Mouse (Mus musculus): ENCODE measurements around the gene Galnt10.
"Not testable (repeated sequence)": the region's sequence is repeated elsewhere in the genome, so short reads cannot be mapped to it uniquely, and the experiment has no call there.

Gene Galnt10

DNA sequence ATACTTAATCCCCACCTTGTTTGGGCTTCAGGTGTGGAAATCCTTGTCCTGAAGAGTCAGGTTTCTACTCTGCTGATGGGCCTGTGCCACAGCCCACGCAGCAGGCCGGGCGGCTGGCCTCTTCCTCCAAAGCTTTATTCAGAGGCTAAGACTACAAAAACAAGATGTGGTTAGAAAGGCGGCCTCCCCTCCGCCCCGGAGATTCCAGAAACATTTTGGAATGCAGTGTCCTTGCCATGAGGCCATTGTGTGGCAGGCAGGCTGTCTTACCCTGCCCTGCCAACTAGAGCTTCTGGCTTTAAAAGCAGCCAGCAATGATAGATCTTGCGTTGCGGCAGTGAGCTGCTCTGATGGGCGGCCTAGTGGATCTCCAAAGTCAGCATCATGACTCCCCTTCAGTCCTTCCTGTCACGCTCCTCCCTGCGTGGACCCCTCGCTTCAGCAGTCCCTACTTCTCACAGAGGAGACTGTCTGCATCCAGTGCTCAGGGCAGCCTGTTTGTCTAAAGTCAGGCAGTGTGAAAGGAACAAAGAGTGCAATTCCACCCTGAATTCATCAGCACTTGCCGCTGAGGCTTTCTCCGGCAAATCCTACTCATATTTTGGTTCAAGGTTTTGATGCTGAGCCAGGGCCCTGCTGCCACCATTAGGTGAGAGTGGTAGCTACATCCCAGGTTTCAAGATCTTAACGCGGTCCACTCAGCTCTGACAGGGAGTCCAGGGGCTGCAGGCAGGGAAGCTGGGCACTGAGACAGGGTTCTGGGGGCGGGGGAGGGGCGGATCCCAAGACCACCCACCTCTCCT is 141.6 kb downstream of the Galnt10 start:
- CTCF ChIA-PET, result no interaction called here

DNA sequence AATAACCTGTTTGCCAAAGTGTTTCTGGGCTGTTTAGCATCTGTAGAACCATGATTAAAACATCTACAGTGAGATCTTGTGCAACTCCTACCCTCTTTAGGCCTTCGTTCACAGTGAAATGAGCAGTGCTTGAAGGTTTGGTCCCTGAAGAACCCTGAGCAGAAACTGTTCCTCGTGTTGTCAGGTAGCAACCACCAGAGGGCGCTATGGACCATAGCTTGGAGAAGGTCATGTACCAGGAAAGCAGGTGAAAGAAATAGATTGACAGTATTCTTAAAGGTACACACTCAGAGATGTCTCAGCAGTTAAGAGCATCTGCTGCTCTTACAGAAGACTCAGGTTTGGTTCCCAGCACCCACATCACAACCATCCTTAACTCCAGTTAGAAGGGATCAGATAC is 142.7 kb downstream of the Galnt10 start:
- CTCF ChIA-PET, result interaction anchor here (0.8 kb wide), 1 partner anchor 161 kb away, joined by 8 read pairs; no protein-coding TSS in a partner anchor

DNA sequence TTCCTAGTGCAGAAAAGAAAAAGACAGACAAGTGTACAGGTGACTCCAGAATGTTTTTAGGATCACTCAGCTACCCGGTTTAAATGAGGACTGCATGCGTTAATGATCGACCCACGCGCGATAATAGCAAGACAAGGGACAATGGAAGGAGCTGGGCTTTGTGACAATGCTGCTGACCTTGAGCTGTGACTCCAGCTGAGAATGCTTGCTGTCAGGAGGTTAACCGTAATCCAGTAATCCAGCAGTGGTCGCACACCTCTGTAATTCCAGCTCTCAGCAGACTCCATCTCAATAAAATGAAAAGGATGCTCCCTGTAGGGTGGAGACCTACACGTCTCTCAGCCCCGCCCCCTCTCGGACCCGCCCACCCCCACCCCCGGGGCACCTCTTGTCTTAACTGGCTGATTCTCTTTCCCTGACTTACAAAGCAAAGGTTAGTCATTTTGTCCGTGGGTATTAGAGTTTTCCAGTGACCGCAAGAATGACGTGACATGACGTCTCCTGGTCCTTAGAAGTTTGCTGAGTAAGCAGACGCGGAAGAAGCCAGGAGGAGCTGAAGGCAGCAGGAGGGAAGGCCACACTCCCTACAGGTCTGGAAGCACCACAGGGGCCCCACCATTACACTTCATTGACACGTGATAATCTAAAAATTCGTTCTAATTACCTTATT is 145.8 kb downstream of the Galnt10 start:
- CTCF ChIA-PET, result no interaction called here

DNA sequence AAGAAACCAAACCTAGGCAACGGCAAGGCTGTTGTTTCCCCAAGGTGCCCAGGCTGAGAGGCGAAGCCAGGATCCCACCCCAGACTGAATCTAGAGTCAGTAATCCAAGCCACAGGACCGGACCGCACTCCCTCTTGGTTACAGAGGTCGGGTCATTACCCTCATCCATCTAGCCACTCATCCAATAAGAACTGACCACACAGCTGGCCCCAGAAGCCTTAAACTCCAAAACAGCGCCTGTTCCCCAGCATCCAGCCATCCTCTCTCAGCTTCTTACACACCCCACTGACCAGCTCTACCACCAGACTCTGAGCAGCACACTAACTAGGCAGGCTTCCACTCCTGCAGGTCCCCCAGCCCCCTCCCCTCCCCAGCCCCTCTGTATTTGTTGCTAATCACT is 149.8 kb downstream of the Galnt10 start:
- CTCF ChIA-PET, result interaction anchor here (1.6 kb wide), 1 partner anchor 16 kb away, joined by 7 read pairs; no protein-coding TSS in a partner anchor

DNA sequence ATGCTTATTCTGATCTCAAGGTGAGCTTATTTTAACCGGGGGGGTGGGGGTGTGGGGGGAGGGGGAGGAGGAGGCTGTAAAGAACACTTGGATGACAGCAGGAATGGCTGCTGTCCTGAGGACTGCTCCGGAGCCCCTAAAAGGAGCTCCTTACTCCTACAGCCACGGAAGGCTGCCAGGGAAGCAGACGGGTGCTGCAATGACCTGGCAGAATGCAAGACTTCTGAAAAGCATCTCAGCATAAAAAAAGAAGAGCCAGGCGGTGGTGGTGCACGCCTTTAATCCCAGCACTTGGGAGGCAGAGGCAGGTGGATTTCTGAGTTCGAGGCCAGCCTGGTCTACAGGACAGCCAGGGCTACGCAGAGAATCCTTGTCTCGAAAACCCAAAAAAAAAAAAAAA is 152.6 kb downstream of the Galnt10 start:
- CTCF ChIA-PET, result no interaction called here

DNA sequence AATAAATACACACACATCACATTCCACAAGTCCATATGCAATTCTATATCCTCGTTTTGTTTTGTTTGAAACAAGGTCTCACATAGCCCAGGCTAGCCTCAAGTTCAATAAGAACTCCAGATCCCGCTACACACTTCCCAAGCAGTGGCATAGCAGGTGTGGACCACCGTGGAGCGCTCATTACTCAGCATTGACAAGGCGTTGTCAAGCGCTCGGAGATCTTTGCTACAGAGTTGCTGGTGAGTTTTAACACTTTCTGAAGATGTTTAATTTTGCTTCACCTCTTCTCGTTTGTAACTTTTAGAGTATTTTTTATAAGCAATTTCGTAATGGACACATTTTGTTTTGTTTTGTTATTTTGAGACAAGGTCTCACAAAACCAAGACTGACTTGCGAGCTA is 154.2 kb downstream of the Galnt10 start:
- CTCF ChIA-PET, result no interaction called here

DNA sequence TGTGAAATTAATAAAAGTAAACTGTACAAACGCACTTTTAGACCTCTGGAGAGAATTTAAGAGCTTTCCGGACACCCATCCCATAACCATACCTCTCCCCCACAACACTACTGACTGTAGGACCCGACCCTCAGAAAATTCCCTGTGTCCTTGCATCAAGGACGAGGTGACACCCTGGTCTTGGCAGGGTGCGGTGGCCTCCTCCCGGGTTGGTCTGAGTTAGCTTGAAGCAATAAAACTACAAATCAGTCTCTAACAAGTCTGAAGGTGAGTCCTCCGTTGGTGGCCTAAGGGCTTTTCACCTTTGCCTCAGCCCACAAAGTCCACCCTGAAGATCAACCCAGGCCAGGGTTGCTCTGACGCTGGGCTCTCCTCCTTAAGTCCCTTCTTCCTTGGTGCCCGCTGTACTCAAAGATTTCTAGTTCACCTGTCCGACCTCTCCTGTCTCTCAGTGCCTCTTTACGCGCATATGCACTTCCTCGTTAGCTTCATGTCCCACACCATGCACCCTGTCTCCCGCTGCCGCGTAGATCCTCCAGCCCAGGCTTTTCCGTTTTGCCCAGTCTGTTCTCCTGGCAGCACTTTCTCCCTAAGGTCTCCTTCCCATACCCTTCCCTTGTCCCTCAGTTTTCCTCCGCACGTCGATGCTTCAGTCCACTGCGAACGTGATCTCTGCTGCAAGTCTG is 155.2 kb downstream of the Galnt10 start:
- CTCF ChIA-PET, result no interaction called here

DNA sequence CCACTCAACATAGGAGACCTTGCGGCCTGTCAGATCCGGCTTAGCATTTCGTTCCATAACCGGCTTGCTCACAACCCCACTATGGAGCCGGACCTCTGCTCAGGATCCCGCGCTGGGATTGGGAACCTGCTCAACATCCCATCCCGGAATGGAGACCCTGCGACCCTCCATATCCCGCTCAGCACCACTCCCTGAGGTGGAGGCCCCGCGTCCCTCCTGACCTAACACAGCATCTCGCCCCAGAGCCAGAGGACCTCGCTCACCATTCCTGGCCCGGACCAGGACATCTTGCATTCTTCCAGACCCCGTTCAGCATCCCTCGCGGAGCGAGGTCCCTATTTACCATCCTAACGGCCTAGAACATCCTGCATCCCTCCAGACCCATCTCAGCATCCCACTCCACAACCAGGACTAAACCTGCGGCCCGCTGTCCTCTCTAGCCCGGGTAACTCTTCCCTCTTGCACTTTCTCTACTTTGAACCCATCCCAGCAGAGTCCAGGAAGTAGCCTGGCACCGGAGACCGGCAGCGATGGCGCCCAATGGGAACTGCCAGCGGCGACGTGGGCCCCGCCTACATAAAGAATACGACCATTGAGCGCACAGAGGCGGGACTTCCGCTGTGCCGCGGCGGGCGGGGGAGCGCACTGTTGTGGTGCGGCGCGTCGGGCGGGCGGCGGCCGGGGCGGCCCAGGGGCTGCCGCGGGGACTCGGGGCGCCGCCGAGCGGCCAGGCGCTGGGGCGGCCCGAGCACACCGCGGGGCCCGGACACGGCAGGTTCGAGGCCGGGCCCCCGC is 155.9 kb downstream of the Galnt10 start, which contains the start of gene Sap30l:
Sap30l (plus strand) TSS at position 667 of the 795 bp plus-strand sequence.
- CTCF ChIA-PET, result no interaction called here

DNA sequence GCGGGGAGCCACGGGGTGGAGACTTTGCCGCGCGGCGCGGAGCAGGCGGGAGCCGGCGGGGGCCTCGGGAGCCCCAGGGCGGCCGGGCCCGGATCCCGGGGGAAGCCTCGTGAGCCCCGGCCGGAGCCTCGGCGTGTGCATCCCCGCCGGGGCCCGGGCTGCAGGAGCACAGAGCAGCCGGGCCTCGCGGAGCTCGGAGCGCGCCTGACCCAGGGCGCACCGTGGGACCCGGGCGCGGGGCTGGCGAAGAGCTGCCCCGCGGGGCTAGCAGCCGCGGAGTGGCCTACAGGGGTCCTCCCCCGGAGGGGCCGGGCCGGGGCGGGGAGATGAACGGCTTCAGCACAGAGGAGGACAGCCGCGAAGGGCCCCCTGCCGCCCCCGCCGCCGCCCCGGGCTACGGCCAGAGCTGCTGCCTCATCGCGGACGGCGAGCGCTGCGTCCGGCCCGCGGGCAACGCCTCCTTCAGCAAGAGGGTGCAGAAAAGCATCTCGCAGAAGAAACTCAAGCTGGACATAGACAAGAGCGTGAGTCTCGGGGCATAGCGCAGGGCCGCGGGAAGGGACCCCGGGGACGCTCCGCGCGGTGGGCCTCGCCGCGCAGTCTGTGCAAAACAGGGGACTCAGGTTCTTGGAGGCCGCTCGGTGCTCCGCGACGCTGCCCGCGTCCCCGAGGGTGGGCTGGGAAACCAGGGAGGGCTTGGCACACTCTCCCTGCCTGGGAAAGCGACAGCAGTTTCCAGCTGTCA is 156.7 kb downstream of the Galnt10 start:
- CTCF ChIA-PET, result interaction anchor here (0.8 kb wide), 1 partner anchor 60 kb away, joined by 3 read pairs; no protein-coding TSS in a partner anchor

DNA sequence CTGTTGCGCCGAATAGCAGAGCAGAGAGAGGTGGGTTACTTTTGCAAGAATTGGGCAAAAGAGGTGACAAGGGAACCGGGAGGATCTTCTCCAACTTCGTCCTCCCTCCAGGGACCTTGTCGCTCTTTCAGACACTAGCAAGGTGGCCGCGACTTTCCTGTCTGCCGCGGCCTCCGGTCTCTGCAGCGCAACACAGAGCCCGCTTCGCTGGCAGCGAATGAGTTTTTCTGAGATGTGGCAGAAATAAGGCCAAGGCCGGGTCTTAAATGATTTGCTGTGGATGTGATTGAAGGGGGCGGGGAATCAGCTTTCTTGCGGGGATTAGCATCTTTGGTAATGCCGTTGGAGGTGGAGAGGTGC is 157.2 kb downstream of the Galnt10 start:
- CTCF ChIA-PET, result interaction anchor here (0.8 kb wide), 1 partner anchor 61 kb away, joined by 3 read pairs; no protein-coding TSS in a partner anchor

DNA sequence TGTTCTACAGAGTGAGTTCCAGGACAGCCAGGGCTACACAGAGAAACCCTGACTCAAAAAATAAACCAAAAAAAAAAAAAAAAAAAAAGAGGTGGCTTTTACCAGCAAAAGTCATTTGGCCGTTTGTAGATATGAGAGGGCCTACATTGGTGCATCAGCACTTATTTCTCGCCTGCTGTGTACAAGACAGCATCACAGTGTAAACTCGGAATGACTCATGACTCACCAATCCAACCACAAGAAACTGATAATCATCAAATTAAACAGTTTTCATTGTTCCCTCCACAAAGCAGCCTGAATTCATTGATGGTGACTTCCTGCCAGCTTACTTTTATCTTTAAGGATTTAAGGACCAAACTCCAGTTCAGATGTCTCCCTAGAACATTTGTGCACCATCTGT is 159.8 kb downstream of the Galnt10 start:
- CTCF ChIA-PET, result no interaction called here

DNA sequence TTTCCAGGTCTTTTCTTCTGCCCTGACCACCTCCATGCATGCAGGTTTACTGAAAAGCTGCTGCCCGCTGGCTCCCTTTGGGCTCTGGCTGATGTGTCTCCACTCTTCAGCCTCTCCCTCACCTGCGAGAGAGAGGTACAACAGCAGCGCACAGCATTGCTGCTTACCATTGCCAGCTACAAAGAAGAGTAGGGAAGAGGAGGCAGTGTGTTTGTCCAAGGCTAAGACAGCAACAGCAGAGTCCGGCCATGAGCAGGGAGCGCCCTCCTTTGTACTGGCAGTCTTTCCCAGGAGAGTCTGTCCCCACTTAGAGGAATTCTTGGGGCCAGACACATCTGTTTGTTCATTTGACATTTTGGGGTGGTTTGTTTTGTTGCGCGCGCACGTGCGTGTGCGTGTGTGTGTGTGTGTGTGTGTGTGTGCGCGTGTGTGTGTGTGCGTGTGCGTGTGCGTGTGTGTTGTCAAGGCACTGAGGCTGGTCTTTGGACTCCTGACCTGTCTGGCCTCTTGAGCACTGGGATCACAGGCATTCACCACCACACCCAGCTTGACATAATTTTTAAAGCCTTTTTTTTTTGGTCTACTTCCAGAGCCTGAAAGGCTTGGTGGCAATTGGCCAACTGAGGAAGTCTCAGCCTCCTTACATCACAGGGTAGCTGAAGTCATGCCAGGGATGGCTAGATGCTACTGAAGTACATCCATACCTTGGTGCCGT is 163.9 kb downstream of the Galnt10 start:
- CTCF ChIA-PET, result interaction anchor here (0.7 kb wide), 1 partner anchor 290 kb away, joined by 3 read pairs; no protein-coding TSS in a partner anchor

DNA sequence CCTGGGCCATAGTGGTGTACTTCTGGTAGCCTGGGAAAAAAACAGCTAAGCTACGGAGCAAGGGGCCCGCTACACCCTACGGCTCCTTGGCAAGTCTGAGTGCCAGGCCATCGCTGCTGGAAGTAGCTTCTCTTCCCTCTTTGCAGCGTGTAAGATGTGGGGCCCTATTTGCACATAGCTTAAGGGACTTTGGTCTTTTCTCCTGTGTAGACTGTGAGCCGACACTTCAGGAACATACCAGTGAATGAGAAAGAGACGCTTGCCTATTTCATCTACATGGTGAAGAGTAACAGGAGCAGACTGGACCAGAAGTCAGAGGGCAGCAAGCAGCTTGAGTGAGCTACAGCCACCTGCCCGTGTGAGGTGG is 164.5 kb downstream of the Galnt10 start:
- CTCF ChIA-PET, result no interaction called here

DNA sequence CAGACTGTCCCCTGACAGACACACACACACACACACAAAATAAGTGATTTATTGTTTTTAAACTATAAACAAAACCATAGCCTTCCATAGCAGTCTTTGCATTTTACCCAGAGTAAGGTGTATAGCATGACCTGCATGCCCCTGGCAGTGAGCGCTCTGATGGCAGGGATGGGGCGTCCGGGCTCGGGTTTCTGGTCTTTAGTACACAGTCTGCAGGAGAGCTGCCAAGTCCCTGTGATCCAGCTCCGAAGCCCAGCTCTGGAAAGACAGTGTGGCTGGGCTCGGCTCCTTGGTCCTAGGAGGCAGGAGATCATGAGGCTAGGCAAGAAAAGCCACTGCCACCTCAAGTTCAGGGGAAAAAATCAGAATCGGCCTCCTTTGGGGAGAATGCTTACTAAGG is 165.8 kb downstream of the Galnt10 start:
- CTCF ChIA-PET, result no interaction called here

DNA sequence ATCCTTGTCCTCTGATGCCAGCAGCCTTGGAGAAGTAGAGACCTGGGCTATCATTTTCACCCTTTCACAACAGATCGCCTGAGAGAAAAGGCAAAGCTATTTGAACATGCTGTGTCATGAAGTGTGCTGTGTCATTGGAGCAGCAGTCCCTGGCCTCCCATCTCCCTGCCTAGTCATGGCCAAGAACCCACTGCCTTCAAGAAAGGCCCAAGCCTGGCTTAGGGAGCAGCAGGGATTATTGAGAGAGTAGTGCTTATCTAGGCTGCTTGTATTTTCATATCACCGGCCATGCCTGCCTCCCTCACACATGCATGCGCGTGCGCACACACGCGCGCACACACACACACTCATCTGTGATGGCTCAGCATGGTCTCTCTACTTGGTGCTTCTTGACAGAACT is 167.0 kb downstream of the Galnt10 start:
- CTCF ChIA-PET, result no interaction called here

DNA sequence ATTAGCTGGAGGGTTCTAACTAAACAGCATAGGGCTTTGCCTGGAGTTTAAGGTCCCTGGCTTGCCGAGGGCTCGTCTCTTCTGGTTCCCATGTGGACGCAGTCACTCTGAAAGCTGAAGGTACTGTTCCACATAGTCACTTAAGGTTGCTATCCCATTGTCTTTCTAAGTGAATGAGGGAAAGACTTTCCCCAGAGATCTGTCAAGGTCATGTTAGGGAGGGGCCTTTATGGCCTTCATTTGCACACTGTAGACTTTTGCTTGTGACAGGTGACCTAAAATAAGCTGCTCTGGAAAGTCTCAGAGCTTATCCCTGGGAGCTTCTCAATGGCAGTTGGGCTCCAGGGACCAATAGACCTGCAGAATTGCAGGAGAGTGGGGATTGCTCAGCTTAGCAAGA is 168.4 kb downstream of the Galnt10 start:
- CTCF ChIA-PET, result no interaction called here

DNA sequence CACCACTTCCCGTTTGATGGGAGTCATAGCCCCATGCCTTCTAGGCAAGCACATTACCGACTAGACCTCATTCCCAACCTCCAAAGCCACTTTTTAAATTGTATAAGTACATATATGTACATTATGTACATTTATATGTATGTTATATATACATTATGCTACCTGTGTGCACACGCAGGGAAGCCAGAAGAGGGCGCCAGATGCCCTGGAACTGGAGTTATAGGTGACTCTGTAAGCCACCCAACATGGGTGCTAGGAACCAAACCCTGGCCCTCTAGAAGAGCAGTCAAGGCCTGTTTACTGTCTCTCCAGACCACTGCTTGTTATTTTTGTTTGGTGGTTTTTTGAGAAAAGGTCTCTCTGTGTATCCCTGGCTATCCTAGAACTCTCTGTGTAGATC is 172.9 kb downstream of the Galnt10 start:
- CTCF ChIA-PET, result no interaction called here

DNA sequence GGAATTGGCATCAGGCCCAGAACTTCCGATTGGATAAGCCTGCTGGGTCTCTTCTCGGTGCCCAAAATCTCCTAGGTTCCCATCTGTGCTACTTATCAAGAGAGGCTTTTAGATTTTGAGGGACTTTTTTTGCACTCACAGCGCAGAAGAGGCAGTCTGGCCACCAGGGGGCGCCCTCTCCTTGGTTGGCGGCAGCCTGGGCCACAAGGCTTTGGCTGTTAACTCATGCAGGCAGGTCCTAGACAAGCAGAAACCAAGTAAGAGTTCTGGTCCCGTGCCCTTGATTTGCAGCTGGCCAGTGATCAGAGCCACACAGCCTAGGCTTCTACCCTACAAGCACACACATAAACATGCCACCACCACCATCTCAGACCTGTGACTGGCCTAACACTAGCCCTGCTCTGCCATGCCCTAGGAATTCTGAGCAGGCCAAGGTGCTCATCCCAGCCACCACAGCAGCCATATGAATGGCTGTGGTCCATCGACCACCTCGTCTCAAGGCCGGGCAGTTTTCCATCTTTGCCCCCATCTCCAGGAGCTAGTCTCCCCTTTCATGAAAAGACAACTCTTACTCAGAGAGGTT is 174.8 kb downstream of the Galnt10 start:
- CTCF ChIA-PET, result interaction anchor here (1.5 kb wide), 1 partner anchor 115 kb away, joined by 5 read pairs; no protein-coding TSS in a partner anchor

DNA sequence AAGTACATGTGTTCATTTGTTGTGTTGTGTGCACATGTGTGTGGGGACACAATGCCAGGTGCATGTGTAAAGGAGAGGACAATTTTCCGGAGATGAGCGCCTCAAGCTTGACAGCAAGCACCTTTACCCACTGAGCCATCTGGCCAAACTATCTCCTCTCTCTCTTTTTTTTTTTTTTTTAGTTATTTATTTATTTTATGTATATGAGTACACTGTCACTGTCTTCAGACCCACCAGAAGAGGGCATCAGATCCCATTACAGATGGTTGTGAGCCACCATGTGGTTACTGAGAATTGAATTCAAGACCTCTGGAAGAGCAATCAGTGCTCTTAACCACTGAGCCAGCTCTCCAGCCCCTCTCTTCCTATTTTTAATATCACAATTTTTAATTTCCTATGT is 177.9 kb downstream of the Galnt10 start:
- CTCF ChIA-PET, result not testable (repeated sequence)

DNA sequence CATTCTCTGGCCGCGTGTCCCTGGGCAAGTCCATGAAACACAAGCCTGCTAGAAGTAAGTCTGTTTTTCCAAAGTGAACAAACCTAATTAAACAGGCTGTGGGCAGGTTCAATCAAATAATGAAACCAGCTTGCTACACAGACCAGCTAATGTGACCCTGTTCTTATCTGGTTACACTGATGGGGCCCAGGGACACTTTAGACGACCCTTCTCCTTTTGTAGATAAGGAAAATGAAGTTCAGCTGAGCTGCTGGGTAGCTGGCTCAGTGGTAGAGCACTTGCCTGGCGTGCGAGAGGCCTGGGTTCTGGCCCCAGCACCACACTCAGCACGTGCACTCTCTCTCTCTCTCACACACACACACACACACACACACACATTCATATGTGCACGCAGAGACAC is 178.5 kb downstream of the Galnt10 start:
- CTCF ChIA-PET, result interaction anchor here (1.1 kb wide), 1 partner anchor 15 kb away, joined by 3 read pairs; no protein-coding TSS in a partner anchor

Data from spleen, embryonic (tissue).